Mouse (Mus musculus) thymus, adult 2 months (tissue): ENCODE measurements around the gene Gtpbp1.

Experiments
- CTCF ChIP-seq: fragments of 200-500 bp; IDR thresholded peaks from 2 replicates; pipeline ENCODE4 v1.5.1; 2012; ENCODE audit warnings: mild to moderate bottlenecking, control low read depth, low read length, moderate library complexity, borderline replicate concordance; ENCODE audit not compliant: control insufficient read depth, poor library complexity, insufficient read depth; ENCODE audit errors: extremely low read depth
- POLR2A ChIP-seq: fragments of 200-500 bp; IDR thresholded peaks from 2 replicates; pipeline ENCODE4 v1.6.1; 2012; ENCODE audit warnings: mild to moderate bottlenecking, low read length, control low read depth, moderate library complexity; ENCODE audit not compliant: control insufficient read depth, poor library complexity, insufficient read depth; ENCODE audit errors: extremely low read depth

GRCm38 (mm10) chr15:79664666-79665065 is 26.0 kb upstream of the Gtpbp1 start:
- TF ChIP-seq CTCF (no peak), POLR2A (no peak)
